In the genomic region with DNA sequence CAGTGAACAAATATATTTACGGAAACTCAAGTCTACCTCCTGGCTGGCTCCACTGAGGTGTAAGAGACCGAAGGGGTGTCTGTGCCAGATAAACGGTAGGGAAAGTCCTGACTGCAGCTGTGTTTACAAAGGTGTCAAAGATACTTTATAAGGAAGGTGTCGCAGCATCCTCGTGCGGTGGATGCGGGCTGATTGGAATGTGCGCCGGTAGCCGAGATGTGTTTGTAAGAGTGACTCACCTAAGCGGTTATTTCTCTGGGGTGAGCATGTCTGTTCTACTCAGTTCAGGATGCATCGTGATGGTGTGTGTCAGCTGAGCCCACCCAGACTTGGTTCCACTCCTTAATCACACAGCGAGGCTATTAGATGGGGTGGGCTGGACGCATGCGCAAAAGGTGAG, we compare ENCODE assay signal across 30 mouse cellular contexts. TPM values are rescaled to one million over a fixed set of nuclear protein-coding genes. Genes with fewer than 3 reads are reported as not detected.
DNase-seq lines count a peak whose midpoint lies in the region; ATAC-seq and TF ChIP-seq lines count a peak whose summit lies in the region.
"Had no signal": no experiment of that assay in that cellular context is flagged by ENCODE, and none has a peak within 500 bp of the region (broad histone marks: within the 10 kb centered on the region; RNA-seq: fewer than 3 reads in every experiment).

No protein-coding gene starts in this region.

- no peaks in the 10 kb centered on the region for H3K9me3 ChIP-seq in hindbrain, embryonic 15.5 days
- H3K9me3 ChIP-seq in hindbrain, embryonic 12.5 days (replicated peaks) = 0 out of 2 replicates have a peak, but pooled peaks cover 2% of the 10 kb centered on the region
- no peaks in the 10 kb centered on the region; the same call in 1 of the 2 replicates for H3K9me3 ChIP-seq in neural tube, embryonic 13.5 days
- peaks cover 11% of the 10 kb centered on the region for H3K9me3 ChIP-seq in E14TG2a.4 (ENCODE audit: low read length)
- H3K9me3 ChIP-seq: neural tube, embryonic 15.5 days had no signal

- no peak for TF ChIP-seq CTCF in E14TG2a.4 (conservative IDR thresholded peaks at IDR 0.05; ENCODE audit: low read length)

- no peak for DNase-seq in neural tube, embryonic 10.5 days (ENCODE audit: extremely low spot score, low spot score)
- DNase-seq in brain, adult 2 months (ENCODE audit: low read depth, low spot score) = peak; percentile 15
- no peak for DNase-seq in urinary bladder, postnatal 10 days (ENCODE audit: low spot score)
- DNase-seq: adrenal gland, postnatal 14 days; cerebellum, adult 11-12 months; cerebellum, adult 9-11 months; gastrocnemius, postnatal 14 days; heart, postnatal 14 days; kidney, adult 9 months; kidney, postnatal 10 days; liver; lung, adult 2 months; lung, postnatal 10 days; thymus, postnatal 14 days had no signal

- WGBS in hindbrain, embryonic 15.5 days = 91% methylated on average over 15 of the region's 15 CpGs
- 90% methylated on average over 15 of the region's 15 CpGs for WGBS in hindbrain, embryonic 12.5 days
- 92% methylated on average over 15 of the region's 15 CpGs for WGBS in neural tube, embryonic 13.5 days

- peak overlapping the region; percentile 68 for H3K27ac ChIP-seq in hindbrain, embryonic 15.5 days (replicated peaks)
- no peak overlapping the region for H3K27ac ChIP-seq in hindbrain, embryonic 12.5 days
- 0 out of 2 replicates have a peak overlapping the region, but pooled peaks have one; percentile 67 for H3K27ac ChIP-seq in neural tube, embryonic 13.5 days (replicated peaks)
- H3K27ac ChIP-seq: hindbrain, embryonic 10.5 days; liver, embryonic 14.5 days had no signal

- H3K9ac ChIP-seq in hindbrain, embryonic 15.5 days = no peak overlapping the region
- H3K9ac ChIP-seq in hindbrain, embryonic 12.5 days = no peak overlapping the region
- H3K9ac ChIP-seq in neural tube, embryonic 13.5 days = no peak overlapping the region
- H3K9ac ChIP-seq: liver, embryonic 14.5 days; neural tube, embryonic 15.5 days had no signal

- H3K4me2 ChIP-seq in hindbrain, embryonic 15.5 days = no peak overlapping the region
- no peak overlapping the region for H3K4me2 ChIP-seq in hindbrain, embryonic 12.5 days (replicated peaks)
- no peak overlapping the region for H3K4me2 ChIP-seq in neural tube, embryonic 13.5 days

- no peak overlapping the region for H3K4me3 ChIP-seq in hindbrain, embryonic 15.5 days
- no peak overlapping the region for H3K4me3 ChIP-seq in hindbrain, embryonic 12.5 days
- no peak overlapping the region for H3K4me3 ChIP-seq in neural tube, embryonic 13.5 days
- peak overlapping the region; percentile 29; the same call in 1 of the 2 replicates for H3K4me3 ChIP-seq in E14TG2a.4 (replicated peaks; ENCODE audit: low read length)
- H3K4me3 ChIP-seq: erythroblast, embryonic 14.5 days; hindbrain, embryonic 10.5 days; neural tube, embryonic 15.5 days had no signal

- no peaks in the 10 kb centered on the region for H3K36me3 ChIP-seq in hindbrain, embryonic 15.5 days
- H3K36me3 ChIP-seq in hindbrain, embryonic 12.5 days = no peaks in the 10 kb centered on the region
- H3K36me3 ChIP-seq in neural tube, embryonic 13.5 days = no peaks in the 10 kb centered on the region
- H3K36me3 ChIP-seq in E14TG2a.4 (ENCODE audit: insufficient read depth, low read length) = no peaks in the 10 kb centered on the region
- H3K36me3 ChIP-seq: hindbrain, embryonic 10.5 days; neural tube, embryonic 15.5 days had no signal

- ATAC-seq in hindbrain, embryonic 15.5 days (ENCODE audit: low FRiP score, low read depth) = no peak
- no peak for ATAC-seq in hindbrain, embryonic 12.5 days (ENCODE audit: low FRiP score)
- no peak for ATAC-seq in neural tube, embryonic 13.5 days (ENCODE audit: low read depth)

- H3K27me3 ChIP-seq in hindbrain, embryonic 15.5 days = no peaks in the 10 kb centered on the region
- H3K27me3 ChIP-seq in hindbrain, embryonic 12.5 days = no peaks in the 10 kb centered on the region
- no peaks in the 10 kb centered on the region for H3K27me3 ChIP-seq in neural tube, embryonic 13.5 days
- H3K27me3 ChIP-seq in E14TG2a.4 (ENCODE audit: insufficient read depth, low read length) = no peaks in the 10 kb centered on the region
- H3K27me3 ChIP-seq: neural tube, embryonic 15.5 days had no signal

- peaks cover 10% of the 10 kb centered on the region; the same call in 1 of the 2 replicates for H3K4me1 ChIP-seq in hindbrain, embryonic 15.5 days (replicated peaks)
- H3K4me1 ChIP-seq in hindbrain, embryonic 12.5 days = no peaks in the 10 kb centered on the region
- peaks cover 6% of the 10 kb centered on the region; the same call in 1 of the 2 replicates for H3K4me1 ChIP-seq in neural tube, embryonic 13.5 days (replicated peaks)
- H3K4me1 ChIP-seq in E14TG2a.4 (replicated peaks; ENCODE audit: low read depth, low read length) = peaks cover 58% of the 10 kb centered on the region

RNA-seq across cellular contexts. Expression of a gene that starts 9.6 kb away (rescaled TPM):
- polyA plus RNA-seq in hindbrain, embryonic 15.5 days (2015; fragmentation: Nextera tagmentation; extraction: Ambion mirVana) = 0.44 and 0.59 TPM in 2 replicates
- polyA plus RNA-seq in hindbrain, embryonic 12.5 days (2016; fragmentation: Nextera tagmentation; extraction: Ambion mirVana) = not detected in 2 replicates
- polyA plus RNA-seq in neural tube, embryonic 13.5 days (2015; fragmentation: Nextera tagmentation; extraction: Ambion mirVana) = not detected in 2 replicates
- polyA plus RNA-seq: erythroblast, embryonic 14.5 days; forebrain, embryonic 11.5 days; heart, embryonic 14.5 days; hindbrain, embryonic 10.5 days; large intestine, adult 2 months; limb, embryonic 11.5 days; liver, embryonic 14.5 days; neural tube, embryonic 15.5 days; small intestine, adult 2 months; urinary bladder, adult 2 months had no signal

RNA-seq across cellular contexts. Expression of a gene that starts 24.5 kb away (rescaled TPM):
- polyA plus RNA-seq in hindbrain, embryonic 15.5 days (2015; fragmentation: Nextera tagmentation; extraction: Ambion mirVana) = not detected in 2 replicates
- polyA plus RNA-seq in hindbrain, embryonic 12.5 days (2016; fragmentation: Nextera tagmentation; extraction: Ambion mirVana) = not detected in 2 replicates
- not detected in 2 replicates for polyA plus RNA-seq in neural tube, embryonic 13.5 days (2015; fragmentation: Nextera tagmentation; extraction: Ambion mirVana)
- polyA plus RNA-seq: erythroblast, embryonic 14.5 days; forebrain, embryonic 11.5 days; heart, embryonic 14.5 days; hindbrain, embryonic 10.5 days; intestine, postnatal 0 days; large intestine, adult 2 months; limb, embryonic 11.5 days; liver, embryonic 14.5 days; neural tube, embryonic 15.5 days; small intestine, adult 2 months; stomach, embryonic 14.5 days; urinary bladder, adult 2 months had no signal

RNA-seq across cellular contexts. Expression of a gene that starts 34.7 kb away (rescaled TPM):
- polyA plus RNA-seq in hindbrain, embryonic 15.5 days (2015; fragmentation: Nextera tagmentation; extraction: Ambion mirVana) = not detected in 2 replicates
- not detected in 2 replicates for polyA plus RNA-seq in hindbrain, embryonic 12.5 days (2016; fragmentation: Nextera tagmentation; extraction: Ambion mirVana)
- not detected in 2 replicates for polyA plus RNA-seq in neural tube, embryonic 13.5 days (2015; fragmentation: Nextera tagmentation; extraction: Ambion mirVana)
- polyA plus RNA-seq: erythroblast, embryonic 14.5 days; forebrain, embryonic 11.5 days; heart, embryonic 14.5 days; hindbrain, embryonic 10.5 days; intestine, postnatal 0 days; large intestine, adult 2 months; limb, embryonic 11.5 days; liver, embryonic 14.5 days; lung, adult 2 months; neural tube, embryonic 15.5 days; small intestine, adult 2 months; stomach, embryonic 14.5 days; urinary bladder, adult 2 months had no signal

RNA-seq across cellular contexts. Expression of a gene that starts 39.8 kb away (rescaled TPM):
- 0.14 and 0.22 TPM in 2 replicates for polyA plus RNA-seq in hindbrain, embryonic 15.5 days (2015; fragmentation: Nextera tagmentation; extraction: Ambion mirVana)
- 0.08 and 0.20 TPM in 2 replicates for polyA plus RNA-seq in hindbrain, embryonic 12.5 days (2016; fragmentation: Nextera tagmentation; extraction: Ambion mirVana)
- not detected in 2 replicates for polyA plus RNA-seq in neural tube, embryonic 13.5 days (2015; fragmentation: Nextera tagmentation; extraction: Ambion mirVana)
- polyA plus RNA-seq: erythroblast, embryonic 14.5 days; forebrain, embryonic 11.5 days; limb, embryonic 11.5 days; liver, embryonic 14.5 days had no signal

RNA-seq across cellular contexts. Expression of a gene that starts 51.8 kb away (rescaled TPM):
- 0.17 TPM in 1 of 2 replicates, not detected in the other for polyA plus RNA-seq in hindbrain, embryonic 15.5 days (2015; fragmentation: Nextera tagmentation; extraction: Ambion mirVana)
- polyA plus RNA-seq in hindbrain, embryonic 12.5 days (2016; fragmentation: Nextera tagmentation; extraction: Ambion mirVana) = 0.15 and 0.20 TPM in 2 replicates
- 0.18 and 0.24 TPM in 2 replicates for polyA plus RNA-seq in neural tube, embryonic 13.5 days (2015; fragmentation: Nextera tagmentation; extraction: Ambion mirVana)
- polyA plus RNA-seq: erythroblast, embryonic 14.5 days; heart, embryonic 14.5 days; limb, embryonic 11.5 days; liver, embryonic 14.5 days; neural tube, embryonic 15.5 days had no signal
